Mouse (Mus musculus) E14TG2a.4 (cell line): ENCODE measurements at regions not wholly inside any gene's neighbourhood (a gene's known extent, or its start where the extent isn't known, plus 50 kb on each side); places are given as distances from the start of the nearest gene placed in this dataset.

Source experiments
- H3K27me3 ChIP-seq: 2 replicates; pipeline ENCODE4 v1.6.1; 2014; ENCODE audit warnings: low read length, control low read depth; ENCODE audit not compliant: insufficient read depth
- H3K36me3 ChIP-seq: 2 replicates; pipeline ENCODE4 v1.6.1; 2014; ENCODE audit warnings: low read length, control low read depth; ENCODE audit not compliant: insufficient read depth
- H3K4me1 ChIP-seq: replicated peaks from 2 replicates; pipeline ENCODE4 v1.6.1; 2014; ENCODE audit warnings: low read depth, low read length, control low read depth
- H3K4me3 ChIP-seq: replicated peaks from 2 replicates; pipeline ENCODE4 v1.5.1; 2014; ENCODE audit warnings: mild to moderate bottlenecking, low read length
- H3K9me3 ChIP-seq: 2 replicates; pipeline ENCODE4 v1.6.1; 2014; ENCODE audit warnings: low read length, control low read depth
- CTCF ChIP-seq: conservative IDR thresholded peaks from 2 replicates; pipeline ENCODE4 v1.5.1; 2014; ENCODE audit warnings: low read length
- NANOG ChIP-seq: IDR thresholded peaks from 2 replicates; pipeline ENCODE4 v1.6.1; 2014; ENCODE audit warnings: borderline replicate concordance, low read length, mixed read lengths
- POU5F1 ChIP-seq: IDR thresholded peaks from 2 replicates; pipeline ENCODE4 v1.6.1; 2014; ENCODE audit warnings: low read length, borderline replicate concordance

GRCm38 (mm10) chr15:67410012-67410411 lies 909.3 kb upstream of the Lrrc6 start:
- Histone ChIP-seq H3K4me3 (no peak overlapping the region), H3K9me3 (no peaks in the 10 kb centered on the region), H3K36me3 (no peaks in the 10 kb centered on the region), H3K27me3 (no peaks in the 10 kb centered on the region), H3K4me1 (no peaks in the 10 kb centered on the region)
- TF ChIP-seq POU5F1 (no peak), NANOG (no peak), CTCF (no peak)

GRCm38 (mm10) chr15:67408871-67409559 lies 908.3 kb upstream of the Lrrc6 start:
- Histone ChIP-seq H3K27me3 (no peaks in the 10 kb centered on the region), H3K9me3 (no peaks in the 10 kb centered on the region), H3K4me1 (no peaks in the 10 kb centered on the region), H3K4me3 (no peak overlapping the region), H3K36me3 (no peaks in the 10 kb centered on the region)
- TF ChIP-seq POU5F1 (no peak), NANOG (no peak), CTCF (no peak)

- H3K27me3 ChIP-seq: no peaks in the 10 kb centered on the region
- no peaks in the 10 kb centered on the region for H3K4me1 ChIP-seq
- H3K36me3 ChIP-seq: no peaks in the 10 kb centered on the region
- no peaks in the 10 kb centered on the region for H3K9me3 ChIP-seq
- no peak overlapping the region for H3K4me3 ChIP-seq
- TF ChIP-seq CTCF: no peak
Measured at GRCm38 (mm10) chr15:67407244-67407643, 906.5 kb upstream of the Lrrc6 start.

- Histone ChIP-seq H3K36me3 (no peaks in the 10 kb centered on the region), H3K9me3 (no peaks in the 10 kb centered on the region), H3K27me3 (no peaks in the 10 kb centered on the region), H3K4me1 (no peaks in the 10 kb centered on the region), H3K4me3 (no peak overlapping the region)
- TF ChIP-seq NANOG (no peak), CTCF (no peak), POU5F1 (no peak)
Measured at GRCm38 (mm10) chr15:67405523-67405922, 904.8 kb upstream of the Lrrc6 start.

- Histone ChIP-seq H3K4me3 (no peak overlapping the region), H3K27me3 (no peaks in the 10 kb centered on the region), H3K36me3 (no peaks in the 10 kb centered on the region), H3K9me3 (no peaks in the 10 kb centered on the region), H3K4me1 (no peaks in the 10 kb centered on the region)
- TF ChIP-seq POU5F1 (no peak), CTCF (no peak), NANOG (no peak)
Measured at GRCm38 (mm10) chr15:67405011-67405410, 904.3 kb upstream of the Lrrc6 start.

- no peaks in the 10 kb centered on the region for H3K36me3 ChIP-seq
- H3K4me3 ChIP-seq: no peak overlapping the region
- no peaks in the 10 kb centered on the region for H3K4me1 ChIP-seq
- no peaks in the 10 kb centered on the region for H3K27me3 ChIP-seq
- TF ChIP-seq CTCF (no peak), POU5F1 (no peak), NANOG (no peak)
- no peaks in the 10 kb centered on the region for H3K9me3 ChIP-seq
Measured at GRCm38 (mm10) chr15:67402310-67402709, 901.6 kb upstream of the Lrrc6 start.

- Histone ChIP-seq H3K27me3 (no peaks in the 10 kb centered on the region), H3K9me3 (no peaks in the 10 kb centered on the region), H3K36me3 (no peaks in the 10 kb centered on the region), H3K4me3 (no peak overlapping the region), H3K4me1 (no peaks in the 10 kb centered on the region)
- TF ChIP-seq CTCF: no peak
- no peak for TF ChIP-seq POU5F1
Measured at GRCm38 (mm10) chr15:67397269-67397668, 896.6 kb upstream of the Lrrc6 start.

GRCm38 (mm10) chr15:67395114-67395513 lies 894.4 kb upstream of the Lrrc6 start:
- Histone ChIP-seq H3K36me3 (no peaks in the 10 kb centered on the region), H3K4me1 (no peaks in the 10 kb centered on the region), H3K4me3 (no peak overlapping the region), H3K9me3 (no peaks in the 10 kb centered on the region), H3K27me3 (no peaks in the 10 kb centered on the region)
- no peak for TF ChIP-seq CTCF
- TF ChIP-seq POU5F1: no peak
- no peak for TF ChIP-seq NANOG

- no peak for TF ChIP-seq CTCF
- no peak for TF ChIP-seq NANOG
- no peak for TF ChIP-seq POU5F1
- H3K27me3 ChIP-seq: no peaks in the 10 kb centered on the region
- no peaks in the 10 kb centered on the region for H3K4me1 ChIP-seq
Measured at GRCm38 (mm10) chr15:67391918-67392317, 891.2 kb upstream of the Lrrc6 start.

More at GRCm38 (mm10) chr15:67391918-67392317, 891.2 kb upstream of the Lrrc6 start:
- Histone ChIP-seq H3K36me3 (no peaks in the 10 kb centered on the region), H3K9me3 (no peaks in the 10 kb centered on the region), H3K4me3 (no peak overlapping the region)
